Mouse (Mus musculus) thymus, postnatal 0 days (tissue): Measurements from ENCODE around the gene Spsb4. TPM values are rescaled to one million over a fixed set of nuclear protein-coding genes. Genes with fewer than 3 reads are reported as not detected.
"Not testable (repeated sequence)": the region's sequence is repeated elsewhere in the genome, so short reads cannot be mapped to it uniquely, and the experiment has no call there.

Source experiments
- DNase-seq: peaks from one replicate; pipeline ENCODE4 v3.0.0-alpha.2; 2015; ENCODE audit warnings: low spot score
- polyA plus RNA-seq: library from polyadenylated mRNA; unstranded; fragments of >200 nt; fragmentation: Nextera tagmentation; extraction: Ambion mirVana; gene quantifications from 2 replicates; pipeline ENCODE4 v1.2.1, GENCODE M21; 2015

Gene Spsb4
- polyA plus RNA-seq, 1 experiment from 2014 or later, result 2.2 TPM

GRCm38 (mm10) chr9:96954063-96954809, 64.4 kb downstream of the Spsb4 start:
- DNase-seq, result no peak

DNA sequence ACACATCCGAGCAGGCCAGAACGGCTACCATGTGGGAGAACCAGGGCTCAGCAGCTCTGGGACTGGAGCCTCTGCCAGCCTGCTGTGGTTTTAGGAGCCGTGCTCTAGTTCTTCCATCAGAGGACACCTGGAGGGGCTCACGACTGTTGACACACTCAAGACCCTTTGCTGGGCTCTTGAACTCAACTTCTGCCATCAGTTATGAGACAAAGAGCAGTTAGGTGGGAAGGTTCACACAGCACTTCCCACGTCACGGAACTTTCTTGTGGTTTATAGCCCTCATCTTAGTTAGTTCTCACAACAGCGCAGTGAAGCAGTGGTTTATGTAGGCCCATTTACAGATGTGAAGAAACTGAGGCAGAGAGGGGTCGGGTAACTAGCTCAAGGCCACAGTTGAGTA, 65.2 kb downstream of the Spsb4 start:
- DNase-seq, result peak; percentile 86

- peak; percentile 32 for DNase-seq
Measured at GRCm38 (mm10) chr9:96952310-96952975, 66.2 kb downstream of the Spsb4 start.

- DNase-seq, result peak; percentile 28
Measured at GRCm38 (mm10) chr9:96949551-96949950, 69.1 kb downstream of the Spsb4 start.

DNA sequence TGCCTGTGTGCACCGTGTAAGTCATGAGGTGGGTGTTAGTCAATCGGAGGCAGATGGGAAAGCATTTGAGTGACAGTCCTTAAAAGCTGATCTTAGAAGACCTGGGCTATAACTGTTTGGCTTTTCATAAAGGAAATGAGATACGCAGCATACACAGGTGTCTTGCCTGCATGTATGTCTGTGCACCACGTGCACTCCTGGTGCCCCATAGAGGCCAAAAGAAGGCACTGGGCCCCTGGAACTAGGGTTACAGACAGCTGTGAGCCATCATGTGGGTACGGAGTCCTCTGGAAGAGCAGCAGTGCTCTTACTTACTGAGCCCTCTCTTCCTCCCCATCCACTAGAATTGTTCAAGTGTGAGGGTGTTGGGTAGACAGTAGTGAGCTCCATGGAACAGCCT, 70.1 kb downstream of the Spsb4 start:
- DNase-seq, result peak; percentile 88

GRCm38 (mm10) chr9:96947171-96947570, 71.5 kb downstream of the Spsb4 start:
- no peak for DNase-seq

DNA sequence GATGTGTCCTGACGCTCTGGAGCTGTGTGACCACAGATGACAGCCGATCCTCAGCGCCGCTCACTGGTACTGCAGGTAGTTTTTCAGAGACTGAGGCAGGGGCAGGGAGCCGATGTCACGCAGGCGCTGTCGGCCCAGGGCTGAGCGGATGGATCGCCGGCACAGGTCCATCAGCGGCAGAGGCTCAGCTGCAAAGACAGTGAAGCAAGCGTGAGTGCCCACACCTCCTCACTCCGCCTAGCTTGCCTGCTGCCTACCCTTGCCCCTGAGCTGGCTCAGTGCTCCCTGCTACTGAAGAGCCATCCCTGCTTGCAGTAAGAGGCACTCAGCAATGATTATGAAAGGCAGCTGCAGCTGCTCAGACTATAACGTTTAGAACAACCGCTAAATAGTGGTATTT, 74.1 kb downstream of the Spsb4 start:
- DNase-seq, result peak; percentile 29

DNA sequence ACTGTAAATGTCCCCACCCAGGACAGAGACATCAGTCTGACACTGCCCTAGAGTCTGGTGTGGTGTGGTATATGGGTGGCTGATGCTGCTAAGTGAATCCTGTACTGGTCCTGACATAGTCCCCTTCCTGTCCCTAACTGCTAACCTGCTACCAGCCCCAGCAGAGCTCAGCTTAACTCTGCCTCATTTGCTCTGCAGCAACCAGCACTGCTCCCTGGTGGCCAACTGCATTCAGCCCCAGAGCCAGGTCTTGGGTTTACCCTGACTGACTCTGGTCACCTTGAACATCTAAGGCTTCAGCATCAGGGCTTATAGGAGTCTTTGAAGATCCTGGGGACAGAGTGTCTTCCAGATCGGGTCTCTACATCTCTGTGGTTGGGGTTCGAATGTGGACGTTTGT, 75.7 kb downstream of the Spsb4 start:
- peak; percentile 69 for DNase-seq

DNA sequence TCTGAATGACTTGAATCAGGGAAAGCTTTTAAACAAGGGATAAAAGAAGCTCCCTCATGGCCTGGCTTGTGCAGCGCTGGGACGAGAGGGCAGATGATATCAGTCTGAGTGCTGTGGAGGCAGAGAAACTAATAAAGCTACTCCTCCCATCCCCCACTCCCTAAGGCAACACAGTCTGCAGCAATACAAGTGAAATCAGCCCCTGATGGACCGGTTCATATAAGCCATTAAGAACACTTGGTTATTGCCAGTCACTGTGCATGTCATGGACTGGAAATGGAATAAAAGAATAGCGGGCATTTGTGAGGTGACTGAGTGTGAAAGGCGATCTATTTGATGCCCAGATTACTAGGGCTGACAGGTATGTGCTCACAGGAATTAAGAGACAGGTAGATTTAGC, 79.8 kb downstream of the Spsb4 start:
- DNase-seq, result no peak

GRCm38 (mm10) chr9:96936427-96936826, 82.2 kb downstream of the Spsb4 start:
- not testable (repeated sequence) for DNase-seq

GRCm38 (mm10) chr9:96935556-96936300, 82.9 kb downstream of the Spsb4 start:
- DNase-seq, result peak; percentile 86

DNA sequence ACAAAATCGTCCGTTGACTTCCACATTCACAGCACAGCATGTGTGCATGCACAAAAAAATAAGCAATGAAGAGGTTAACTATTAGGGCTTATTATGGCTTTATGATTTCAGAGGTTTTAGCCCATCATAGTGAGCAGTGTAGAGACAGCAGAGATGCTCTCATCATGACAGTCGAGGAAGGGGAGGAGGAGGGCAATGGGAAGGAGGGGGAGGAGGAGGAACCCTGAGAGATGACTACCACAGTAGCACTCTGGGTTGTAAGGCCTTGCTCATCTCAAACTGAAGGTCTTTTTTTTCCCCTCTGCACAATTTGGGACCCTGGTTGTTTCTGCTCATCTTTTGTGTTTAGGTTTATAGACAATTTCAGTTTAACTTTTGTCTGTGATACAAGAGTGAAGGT, 83.8 kb downstream of the Spsb4 start:
- DNase-seq, result peak; percentile 22

- no peak for DNase-seq
Measured at GRCm38 (mm10) chr9:96932751-96933150, 85.9 kb downstream of the Spsb4 start.

DNA sequence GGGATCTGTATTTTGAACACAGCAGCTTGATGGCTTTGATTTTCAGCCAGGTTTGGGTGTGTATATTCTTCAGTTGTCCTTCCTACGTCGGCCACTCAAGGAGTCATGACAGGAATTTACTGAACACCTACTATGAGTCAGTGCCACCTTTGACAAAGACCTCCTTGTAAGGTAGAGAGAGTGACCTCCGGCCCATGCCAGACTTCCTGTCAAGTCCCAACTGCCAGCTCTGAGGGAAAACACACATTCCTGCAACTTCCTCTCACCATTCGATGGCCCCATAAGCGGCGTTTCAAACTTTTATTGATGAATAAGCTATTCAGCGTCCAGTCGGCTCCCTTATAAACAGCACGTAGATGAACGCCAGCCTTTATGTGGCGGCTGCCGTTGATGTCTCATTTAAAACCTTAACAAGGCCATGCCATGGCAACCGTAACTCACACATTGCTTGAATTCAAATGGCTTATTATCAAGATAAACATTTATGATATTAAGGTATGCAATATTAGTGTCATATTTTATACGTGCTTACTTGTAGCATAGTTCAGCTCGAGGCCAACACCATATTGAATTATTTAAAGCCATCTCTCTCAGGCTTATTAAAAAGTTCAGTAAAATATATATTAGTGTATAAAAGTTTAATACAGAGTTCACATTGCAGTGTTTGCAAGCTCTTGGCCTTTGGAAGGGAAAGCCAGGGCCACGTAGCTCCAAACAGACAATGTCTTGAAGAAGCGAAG, 94.9 kb downstream of the Spsb4 start:
- DNase-seq, result no peak

DNA sequence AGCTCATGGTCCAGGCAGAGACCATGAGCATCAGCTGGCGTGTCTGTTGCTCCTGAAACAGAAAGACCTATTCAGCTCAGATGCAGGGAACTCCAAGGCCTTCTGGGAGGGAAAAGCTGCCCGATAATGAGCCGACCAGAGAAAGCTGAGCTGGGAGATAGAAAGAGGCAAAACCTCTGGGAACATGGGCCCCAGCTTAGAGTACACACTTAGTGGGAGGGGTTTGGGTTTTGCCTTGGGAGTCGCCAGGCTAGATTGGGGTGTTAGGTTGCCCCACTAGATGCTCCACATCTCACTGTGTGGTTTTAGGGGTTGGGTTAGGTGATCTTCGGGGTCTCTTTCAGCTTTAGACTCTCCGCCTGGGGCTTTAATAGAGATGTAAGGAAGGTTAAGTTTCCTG, 95.5 kb downstream of the Spsb4 start:
- DNase-seq, result no peak

DNA sequence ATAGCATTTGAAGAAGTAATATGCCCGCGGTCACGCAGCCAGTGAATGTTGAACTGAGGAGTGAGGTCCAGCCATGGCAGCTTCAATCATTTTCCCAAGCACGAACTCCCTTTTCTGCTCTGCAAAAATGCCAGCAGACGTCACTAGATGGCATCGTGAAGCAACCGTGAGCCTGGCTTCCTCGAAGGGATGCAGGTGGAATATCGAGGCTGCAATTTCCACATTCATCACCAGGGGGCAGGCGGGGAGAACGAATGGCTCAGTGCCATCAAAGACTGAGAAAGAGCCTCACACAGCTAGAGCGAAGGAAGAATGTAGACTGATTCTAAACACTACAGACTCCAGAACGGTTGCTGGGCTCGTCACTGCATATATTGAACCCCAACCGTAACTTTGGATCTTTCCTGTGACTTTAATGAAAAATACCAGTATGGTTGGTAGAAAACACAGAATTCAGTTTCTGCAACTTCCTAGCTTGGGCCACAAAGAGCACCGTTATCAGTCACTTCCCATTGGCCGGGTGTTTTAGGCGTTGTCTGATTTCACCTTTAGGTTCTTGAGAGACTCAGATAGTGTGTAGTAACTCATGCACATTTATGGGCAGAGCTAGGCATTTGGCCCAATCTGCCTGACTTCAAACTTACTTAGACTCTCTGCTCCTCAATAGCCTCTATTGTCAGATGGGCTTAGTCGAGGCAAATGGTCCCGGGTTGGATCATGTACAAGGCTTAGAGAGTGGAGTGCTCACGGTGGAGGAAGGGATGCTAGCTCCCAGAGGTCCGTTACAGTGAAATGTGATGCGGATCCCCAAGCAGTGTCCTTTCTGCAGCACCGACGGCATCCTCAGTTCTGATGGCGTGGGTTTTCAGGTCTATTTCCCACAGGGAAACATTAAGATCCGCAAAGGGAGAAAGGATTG, 101.8 kb downstream of the Spsb4 start:
- peak; percentile 97 for DNase-seq

GRCm38 (mm10) chr9:96916076-96916475, 102.6 kb downstream of the Spsb4 start:
- DNase-seq, result no peak

DNA sequence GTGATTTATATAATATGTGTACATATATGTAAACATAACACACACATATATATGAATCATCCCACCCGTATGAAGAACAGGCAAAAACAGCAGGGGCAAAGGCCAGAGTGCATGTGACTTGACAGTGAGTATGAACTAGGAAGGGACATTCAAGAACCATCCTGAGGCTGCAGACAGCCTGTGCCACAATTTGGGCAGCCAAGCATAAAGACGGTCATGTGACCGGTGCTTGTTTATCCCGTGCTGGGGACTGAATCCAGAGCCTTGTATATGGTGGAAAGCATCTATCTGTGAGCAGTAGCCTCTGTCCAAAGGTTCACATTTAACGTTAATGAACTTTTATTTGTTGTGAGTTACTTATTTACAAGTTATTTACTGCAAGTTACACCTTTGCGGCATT, 103.8 kb downstream of the Spsb4 start:
- DNase-seq, result no peak

DNA sequence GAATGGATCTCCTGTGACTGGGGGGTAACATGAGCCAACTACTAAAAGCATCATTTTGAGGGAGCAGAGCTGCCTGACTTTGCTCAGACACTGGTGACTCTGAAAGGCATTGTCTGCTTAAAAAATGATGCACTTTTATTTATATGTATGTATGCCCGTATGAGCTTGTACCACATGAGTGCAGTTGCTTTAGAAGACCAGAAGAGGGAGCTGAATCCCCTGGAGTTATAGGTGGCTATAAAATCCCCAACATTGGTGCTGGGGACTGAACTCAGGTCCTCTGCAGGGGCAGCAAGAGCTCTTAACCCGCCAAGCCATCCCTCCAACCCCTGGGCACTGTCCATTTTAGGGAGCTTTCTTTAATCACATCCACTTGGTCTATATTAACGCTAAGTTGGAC, 104.6 kb downstream of the Spsb4 start:
- DNase-seq, result peak; percentile 17

- no peak for DNase-seq
Measured at GRCm38 (mm10) chr9:96909503-96909902, 109.1 kb downstream of the Spsb4 start.
